8 mouse cellular contexts compared by ENCODE assay signal in the genomic region with DNA sequence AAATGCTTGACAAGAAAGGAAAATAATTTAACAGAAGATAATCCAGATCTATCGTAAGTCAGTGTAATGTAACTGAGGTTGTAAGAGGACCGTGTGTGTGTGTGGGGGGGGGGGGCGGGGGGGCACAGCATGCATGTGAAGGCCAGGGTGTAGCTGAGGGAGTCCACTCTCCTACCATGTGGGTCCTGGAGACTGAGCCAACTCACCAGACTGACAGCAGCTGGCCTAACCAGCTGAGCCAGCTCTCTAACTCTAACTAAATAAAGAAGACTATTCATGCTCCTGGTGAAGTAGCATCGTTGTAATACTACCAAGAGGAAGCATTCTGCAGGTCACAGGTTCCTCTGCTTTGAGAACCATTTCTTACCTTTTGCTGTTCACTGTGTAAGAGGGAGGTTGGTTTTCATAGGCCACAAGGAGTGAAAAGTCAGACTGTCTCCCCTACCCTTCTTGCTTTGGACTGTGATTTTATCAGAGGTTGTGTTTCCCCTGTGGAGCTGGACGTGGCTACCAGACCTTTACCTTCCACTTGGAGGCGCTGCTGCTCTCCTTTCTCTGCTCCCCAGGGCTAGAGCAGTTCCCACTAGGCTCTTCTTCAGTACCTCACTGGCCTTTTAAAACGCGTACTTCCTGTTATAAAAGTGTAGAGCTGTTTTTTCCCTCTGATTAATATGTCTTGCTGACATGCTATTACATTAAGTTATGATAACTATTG. TPM values are rescaled to one million over a fixed set of nuclear protein-coding genes. Genes with fewer than 3 reads are reported as not detected.
DNase-seq lines count a peak whose midpoint lies in the region; ATAC-seq lines count a peak whose summit lies in the region.

No protein-coding gene starts in this region.

- DNase-seq in adrenal gland, postnatal 25 days = peak; percentile 12
- no peak for DNase-seq in adrenal gland, adult 2 months
- peak; percentile 21 to 41 for DNase-seq in layer of hippocampus, postnatal 10 days (ENCODE audit: low spot score in 2 of 2)
- no peak for DNase-seq in layer of hippocampus, postnatal 36 days
- DNase-seq in MEL-GATA-1-ER (ENCODE audit: extremely low read depth, low read depth) = peak; percentile 2
- peak; percentile 6 for DNase-seq in embryonic facial prominence, embryonic 14.5 days (ENCODE audit: low spot score)
- DNase-seq in Muller cell, postnatal 12 days (ENCODE audit: inconsistent ontology term) = no peak
- no peak for DNase-seq in thymus, postnatal 36 days

- no peak overlapping the region for H3K27ac ChIP-seq in embryonic facial prominence, embryonic 14.5 days (replicated peaks; ENCODE audit: low read depth, low read length)

- H3K9ac ChIP-seq in embryonic facial prominence, embryonic 14.5 days (ENCODE audit: low read depth, low read length) = no peak overlapping the region

- no peaks in the 10 kb centered on the region for H3K9me3 ChIP-seq in embryonic facial prominence, embryonic 14.5 days (ENCODE audit: control insufficient read depth, low read length)

- H3K27me3 ChIP-seq in embryonic facial prominence, embryonic 14.5 days (replicated peaks; ENCODE audit: control insufficient read depth, insufficient read depth, low read length) = no peaks in the 10 kb centered on the region

- no peak overlapping the region for H3K4me2 ChIP-seq in embryonic facial prominence, embryonic 14.5 days (ENCODE audit: low read depth, low read length)

- H3K4me1 ChIP-seq in embryonic facial prominence, embryonic 14.5 days (ENCODE audit: control insufficient read depth, insufficient read depth, low read length) = no peaks in the 10 kb centered on the region

- H3K36me3 ChIP-seq in embryonic facial prominence, embryonic 14.5 days (ENCODE audit: control insufficient read depth, insufficient read depth, low read length) = peaks cover 44% of the 10 kb centered on the region

- ATAC-seq in embryonic facial prominence, embryonic 14.5 days (ENCODE audit: low read depth) = no peak

- 66% methylated on average over 8 of the region's 8 CpGs for WGBS in embryonic facial prominence, embryonic 14.5 days

- no peak overlapping the region for H3K4me3 ChIP-seq in embryonic facial prominence, embryonic 14.5 days (ENCODE audit: low read depth, low read length)

RNA-seq across cellular contexts. Expression of gene Impg2, which starts 28.1 kb away (rescaled TPM):
- 0.43 and 0.49 TPM in 2 replicates for total RNA-seq in adrenal gland, postnatal 25 days (2021)
- 1 to 10 TPM in 1 of 2 experiments, under 1 TPM in 1; 0.38 to 1.0 TPM for total RNA-seq in adrenal gland, adult 2 months (2021)
- polyA plus RNA-seq in adrenal gland, adult 2 months (2012; rRNA removed) = 0.02 and 0.04 TPM in 2 replicates
- total RNA-seq in layer of hippocampus, postnatal 10 days (2021) = 1 to 10 TPM in 1 of 2 experiments, under 1 TPM in 1; 0.87 to 1.2 TPM
- 1 to 10 TPM in 1 of 2 experiments, under 1 TPM in 1; 0.83 to 1.8 TPM for total RNA-seq in layer of hippocampus, postnatal 36 days (2021)
- 0.28 and 0.70 TPM in 2 replicates for polyA plus RNA-seq in embryonic facial prominence, embryonic 14.5 days (2014; fragmentation: Nextera tagmentation; extraction: Ambion mirVana)

Comparison
In these comparisons a context has a peak if more than half of its experiments do, and no peak if none do; other contexts are left out.
1. DNase-seq: peak in adrenal gland, postnatal 25 days (single experiment), layer of hippocampus, postnatal 10 days (2 of 2), MEL-GATA-1-ER (single experiment) and embryonic facial prominence, embryonic 14.5 days (single experiment); none in adrenal gland, adult 2 months (single experiment), layer of hippocampus, postnatal 36 days (0 of 2), Muller cell, postnatal 12 days (single experiment) and thymus, postnatal 36 days (0 of 2).